Mouse (Mus musculus): ENCODE measurements at regions not wholly inside any gene's neighbourhood (a gene's known extent, or its start where the extent isn't known, plus 50 kb on each side); places are given as distances from the start of the nearest gene placed in this dataset.
A peak's percentile ranks its signal among the peaks of the same experiment; 100 is the strongest.

- no peak for DNase-seq (ENCODE audit: low spot score in 2 of 2)
Measured at GRCm38 (mm10) chr2:167848468-167849440, 83.1 kb upstream of the Ptpn1 start.

GRCm38 (mm10) chr2:167847281-167848077, 84.4 kb upstream of the Ptpn1 start:
- no peak for DNase-seq (ENCODE audit: low spot score in 2 of 2)

- no peak for DNase-seq (ENCODE audit: low spot score in 2 of 2)
Measured at GRCm38 (mm10) chr2:167845370-167845769, 86.5 kb upstream of the Ptpn1 start.

GRCm38 (mm10) chr2:167844556-167844955, 87.3 kb upstream of the Ptpn1 start:
- DNase-seq (ENCODE audit: low spot score in 2 of 2): peak in 1 of 2 experiments; percentile 9

DNA sequence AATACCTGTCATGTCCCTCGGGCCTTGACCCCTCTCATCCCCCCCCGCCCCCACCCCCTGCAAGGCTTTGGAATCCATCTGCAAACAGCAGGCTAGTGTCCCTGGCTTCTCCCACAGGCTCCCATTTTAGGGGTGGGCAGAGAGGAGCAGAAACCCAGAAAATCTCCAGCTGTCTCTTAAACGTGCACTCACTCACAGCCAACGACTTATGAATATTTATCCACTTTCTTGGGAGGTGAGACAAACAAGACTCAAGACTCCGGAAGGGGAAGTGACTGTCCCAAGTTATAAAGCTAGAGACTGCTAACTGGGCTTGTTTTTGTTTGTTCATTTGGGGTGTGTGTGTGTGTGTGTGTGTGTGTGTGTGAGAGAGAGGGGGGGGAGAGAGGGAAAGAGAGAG, 87.9 kb upstream of the Ptpn1 start:
- no peak for DNase-seq (ENCODE audit: low spot score in 2 of 2)

GRCm38 (mm10) chr2:167842993-167843392, 88.9 kb upstream of the Ptpn1 start:
- DNase-seq (ENCODE audit: low spot score in 2 of 2): no peak

DNA sequence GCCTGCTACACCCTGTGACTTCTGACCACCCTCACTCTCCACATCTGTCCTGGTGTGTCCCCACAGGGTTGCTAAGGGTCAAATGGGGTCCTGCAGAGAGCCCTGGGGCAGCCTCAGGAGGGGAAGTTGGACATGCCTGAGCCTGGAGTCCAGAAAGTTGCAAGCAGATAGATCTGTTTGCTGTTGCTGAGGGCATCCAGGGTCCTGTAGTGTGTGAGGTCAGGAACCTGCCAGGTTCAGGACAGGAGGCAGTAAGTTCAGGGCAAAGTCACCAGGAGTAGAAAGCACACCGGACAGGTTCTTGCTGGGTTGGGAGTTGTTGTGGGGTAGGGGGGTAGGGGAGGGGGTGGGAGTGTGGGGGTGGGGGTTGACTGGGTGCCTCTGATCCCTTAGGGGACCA, 89.4 kb upstream of the Ptpn1 start:
- DNase-seq (ENCODE audit: low spot score in 2 of 2): no peak

DNA sequence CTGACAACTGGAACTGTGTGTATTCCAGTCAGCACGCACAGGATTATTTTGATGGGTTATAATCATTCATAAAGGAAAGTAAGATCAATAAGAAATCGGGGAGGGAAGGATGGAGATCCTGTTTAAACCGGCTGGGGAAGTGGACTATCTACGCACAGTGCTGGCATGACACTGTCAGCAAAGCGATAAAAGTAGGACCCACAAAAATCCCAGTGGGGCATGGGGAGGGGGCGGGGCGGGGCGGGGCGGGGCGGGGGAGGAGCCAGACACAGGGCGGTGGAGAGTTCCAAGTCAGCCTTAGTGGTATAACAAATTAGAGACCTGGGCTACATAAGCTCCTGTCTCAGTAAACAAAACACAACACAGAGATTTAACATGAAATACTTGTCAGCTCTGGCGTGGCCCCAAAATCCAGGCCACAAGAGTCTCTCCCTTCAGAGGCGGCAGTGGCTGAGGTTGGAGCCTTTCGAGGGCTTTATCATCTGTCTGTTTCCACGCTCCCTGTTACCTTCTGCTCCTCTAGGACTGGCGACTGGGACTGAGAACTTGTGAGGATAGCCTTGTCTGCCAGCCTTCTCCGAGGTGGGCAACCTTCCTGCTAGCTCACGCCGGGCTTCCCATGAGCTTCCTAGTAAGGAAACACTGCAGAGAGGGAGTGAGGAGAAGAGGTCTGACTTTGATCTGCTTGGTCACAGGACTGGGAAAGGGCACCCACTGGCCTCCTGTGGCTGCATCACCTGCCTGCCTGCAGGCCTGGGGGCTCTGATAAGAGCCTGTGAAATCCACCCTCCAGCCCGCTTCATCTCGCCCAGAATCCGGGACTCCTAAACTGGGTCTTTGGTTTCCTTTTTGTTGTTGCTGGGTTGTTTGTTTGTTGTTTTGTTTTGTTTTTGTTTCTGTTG, 90.3 kb upstream of the Ptpn1 start:
- DNase-seq (ENCODE audit: low spot score in 2 of 2): no peak

GRCm38 (mm10) chr2:167840344-167840743, 91.5 kb upstream of the Ptpn1 start:
- DNase-seq (ENCODE audit: low spot score in 2 of 2): no peak

GRCm38 (mm10) chr2:167839324-167839981, 92.4 kb upstream of the Ptpn1 start:
- no peak for DNase-seq (ENCODE audit: low spot score in 2 of 2)

DNA sequence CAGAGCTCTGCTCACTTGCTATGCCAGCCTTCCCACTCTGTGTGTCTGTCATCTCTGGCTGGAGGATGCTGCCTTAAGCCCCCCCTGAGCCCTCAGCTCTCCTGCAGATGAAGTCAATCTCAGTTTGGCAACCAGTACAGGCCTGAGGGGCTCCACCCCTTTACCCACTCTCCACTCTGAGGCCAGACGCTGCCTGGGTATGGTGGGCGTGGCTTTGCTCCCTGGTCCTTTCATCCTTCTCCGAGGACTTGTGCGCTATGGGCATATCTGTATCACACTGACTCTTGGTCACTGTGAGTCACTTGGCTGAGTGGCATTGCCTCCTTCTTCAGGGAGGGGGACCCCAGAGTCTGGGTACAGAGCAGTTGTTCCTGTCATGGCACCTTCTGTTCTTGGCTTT, 94.3 kb upstream of the Ptpn1 start:
- no peak for DNase-seq (ENCODE audit: low spot score in 2 of 2)

DNA sequence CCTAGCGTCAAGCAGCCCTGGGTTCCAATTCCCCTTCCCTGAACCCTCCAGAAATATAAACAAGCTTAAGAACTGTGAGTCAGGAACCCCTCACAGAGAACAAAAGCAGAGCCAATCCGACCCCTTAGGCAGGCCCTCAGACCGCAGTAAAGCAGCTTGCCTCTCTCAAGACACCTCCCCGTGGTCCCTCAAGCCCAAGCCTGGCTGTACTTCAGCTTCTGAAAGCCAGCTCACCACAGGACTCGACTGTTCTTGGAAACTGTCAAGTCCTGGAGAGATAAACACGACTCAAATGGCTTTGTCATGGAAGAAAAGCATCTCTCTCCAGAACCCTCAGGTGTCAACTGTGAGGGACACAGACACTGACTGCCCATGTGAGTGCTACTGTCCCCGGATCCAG, 95.2 kb upstream of the Ptpn1 start:
- DNase-seq (ENCODE audit: low spot score in 2 of 2): no peak

GRCm38 (mm10) chr2:167834605-167835004, 97.3 kb upstream of the Ptpn1 start:
- DNase-seq (ENCODE audit: low spot score in 2 of 2): no peak

GRCm38 (mm10) chr2:167833290-167833953, 98.4 kb upstream of the Ptpn1 start:
- DNase-seq (ENCODE audit: low spot score in 2 of 2): no peak

- no peak for DNase-seq (ENCODE audit: low spot score in 2 of 2)
Measured at GRCm38 (mm10) chr2:167831076-167832039, 100.5 kb upstream of the Ptpn1 start.

DNA sequence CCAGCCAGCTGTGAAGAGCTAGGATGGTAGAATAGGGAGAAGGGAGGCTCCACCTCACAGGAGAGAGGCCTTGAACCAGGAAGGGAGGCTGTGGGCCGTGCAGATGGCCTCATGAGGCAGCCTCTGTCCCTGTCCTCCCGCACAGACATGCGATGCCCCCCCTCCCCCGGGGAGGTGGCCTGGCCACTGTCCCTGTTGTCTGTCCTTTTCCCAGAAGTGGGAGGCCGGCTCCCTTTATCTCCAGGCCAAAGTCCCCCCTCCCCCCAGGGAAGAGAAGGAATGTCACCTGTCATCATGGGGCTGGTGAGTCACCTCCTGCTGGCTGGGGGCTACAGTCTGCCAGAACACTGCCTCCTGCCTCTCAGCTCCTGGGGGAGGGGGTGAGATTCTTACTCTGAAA, 103.6 kb upstream of the Ptpn1 start:
- DNase-seq (ENCODE audit: low spot score in 2 of 2): no peak

DNA sequence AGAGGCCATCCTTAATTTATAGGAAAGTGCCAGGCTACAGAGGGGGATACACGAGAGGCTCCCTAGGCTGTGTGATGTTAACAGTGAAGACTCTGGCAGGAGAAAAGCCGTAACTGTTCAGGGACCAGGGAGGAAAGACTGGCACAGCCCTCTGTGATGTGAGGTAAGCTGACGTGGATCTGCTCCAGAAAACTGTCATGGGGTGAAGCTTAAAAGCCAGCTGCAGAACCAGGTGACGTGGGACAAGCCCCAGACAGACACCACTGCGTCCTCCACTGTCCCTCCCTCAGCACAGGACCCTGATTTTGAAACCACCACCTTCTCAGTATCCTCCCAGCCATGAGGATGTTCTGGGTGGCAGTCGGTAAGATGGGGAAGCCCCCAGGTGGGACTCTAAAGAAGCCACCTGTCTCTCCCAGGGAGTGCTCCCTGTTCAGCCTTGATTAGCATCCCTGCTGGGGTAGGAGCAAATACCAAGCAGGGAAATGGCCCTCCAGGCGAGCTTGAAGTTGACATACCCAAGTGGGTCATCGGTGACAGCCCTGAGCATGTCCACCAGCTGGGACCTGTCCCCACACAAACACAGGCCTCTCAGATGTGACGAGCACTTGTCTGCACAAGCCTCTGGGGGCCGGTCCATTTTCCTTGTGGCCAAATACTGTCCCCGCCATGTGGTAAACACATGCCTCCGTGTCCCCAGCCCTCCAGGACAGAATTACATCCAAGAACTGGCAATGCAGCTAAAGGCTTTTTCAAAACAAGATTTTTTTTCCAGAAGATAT, 104.7 kb upstream of the Ptpn1 start:
- no peak for DNase-seq (ENCODE audit: low spot score in 2 of 2)

DNA sequence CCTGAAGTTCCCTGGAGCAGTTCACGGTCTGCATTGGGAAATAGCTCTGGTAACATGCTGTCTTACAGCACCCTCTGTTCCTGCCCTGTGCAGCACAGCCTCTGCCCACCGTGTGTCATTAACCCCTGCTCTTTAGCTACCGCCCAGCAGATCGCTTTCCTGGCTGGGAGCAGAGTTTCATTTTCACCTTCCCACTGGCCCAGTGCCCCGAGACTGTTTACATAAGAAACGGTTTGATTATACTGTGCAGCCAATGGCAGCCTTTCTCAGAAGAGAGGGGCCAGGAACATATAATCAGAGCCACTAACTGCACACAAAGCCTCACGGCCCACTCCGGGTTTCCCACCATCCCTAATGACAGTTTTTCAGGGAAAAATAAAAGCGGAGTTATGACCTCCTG, 108.3 kb upstream of the Ptpn1 start:
- no peak for DNase-seq (ENCODE audit: low spot score in 2 of 2)

Data from left cerebral cortex, adult 18-20 months (tissue).